Mouse (Mus musculus): ENCODE results near the gene Sbk1. TPM values are rescaled to one million over a fixed set of nuclear protein-coding genes. Genes with fewer than 3 reads are reported as not detected.

Sbk1 gene
- 10 to 100 TPM; 75.6 to 82.4 TPM for total RNA-seq (2021)

DNA sequence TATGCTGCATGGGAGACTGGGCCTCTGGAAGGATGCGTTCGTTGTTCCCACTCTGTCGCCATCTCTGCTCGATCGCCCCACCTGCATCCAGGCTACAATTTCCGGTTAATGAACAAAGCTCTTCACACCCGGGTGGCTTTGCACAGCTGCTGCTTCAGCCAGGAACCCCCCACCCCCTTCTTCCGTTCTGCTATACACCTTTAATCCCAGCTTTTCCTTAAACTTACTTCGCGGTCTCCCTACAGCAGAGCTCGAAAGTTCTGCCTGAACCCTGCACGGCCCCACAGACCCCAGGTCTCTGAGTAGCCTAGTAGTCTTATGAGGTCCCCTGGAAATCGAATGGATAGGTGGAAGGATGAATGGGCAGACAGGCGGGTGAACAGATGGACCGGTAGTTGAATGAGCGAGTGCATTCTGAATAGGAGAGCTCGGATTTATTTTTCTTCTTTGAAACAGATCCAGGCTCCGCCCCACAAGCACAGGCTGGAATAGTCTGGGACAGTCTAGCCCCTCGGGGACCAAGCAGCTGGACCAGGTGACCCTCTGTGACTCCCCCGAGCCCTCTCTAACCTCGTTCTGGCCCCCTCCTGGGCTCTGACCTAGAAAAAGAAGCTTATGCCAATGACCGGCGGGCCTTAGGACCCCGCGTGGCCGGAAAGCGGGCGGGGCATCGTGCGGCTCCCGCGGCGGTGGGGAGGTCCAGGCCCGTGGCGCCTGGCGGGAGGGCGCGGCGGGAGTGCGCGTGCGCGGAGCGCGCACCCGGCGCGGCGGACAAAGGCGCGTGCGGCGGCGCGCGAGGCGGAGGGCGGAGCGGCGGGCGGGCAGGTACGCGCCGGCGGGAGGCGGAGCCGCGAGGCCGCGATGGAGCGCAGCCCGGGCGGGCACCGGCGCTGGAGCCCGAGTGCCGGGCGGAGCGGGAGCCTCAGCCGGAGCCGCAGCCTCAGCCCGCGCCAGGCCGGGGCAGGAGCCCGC is at the start of gene Sbk1:
Sbk1 (plus strand) TSS at position 908 of the 972 bp plus-strand sequence.
- intact Hi-C loops (cut with DNase I): loop anchor here (2.0 kb wide), 1 partner anchor 15 kb away; no protein-coding TSS in a partner anchor
- peak; percentile 93 to 94 for DNase-seq (ENCODE audit: low spot score in 2 of 2)

DNA sequence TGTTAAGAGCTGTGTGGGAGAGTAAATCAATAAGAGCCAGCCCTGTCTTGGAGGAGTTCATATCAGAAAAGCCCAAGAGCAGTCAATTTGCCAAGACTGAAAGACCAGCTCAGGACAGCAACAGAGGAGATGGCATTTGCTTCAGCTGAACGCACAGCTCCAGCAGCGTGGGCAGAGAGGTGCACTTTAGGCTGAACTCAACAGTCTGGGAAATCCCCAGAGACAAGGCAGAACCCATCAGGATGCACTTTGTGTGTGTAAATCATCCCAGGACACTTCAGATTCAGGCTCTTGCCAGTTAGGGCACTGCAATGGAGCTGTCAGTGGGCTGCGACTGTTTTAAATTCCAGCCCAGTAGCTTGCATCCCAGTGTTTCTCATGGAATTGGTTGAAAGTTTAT is 49.7 kb upstream of the Sbk1 start:
- DNase-seq (ENCODE audit: low spot score in 2 of 2): no peak
- intact Hi-C loops (cut with DNase I): no loop called here

DNA sequence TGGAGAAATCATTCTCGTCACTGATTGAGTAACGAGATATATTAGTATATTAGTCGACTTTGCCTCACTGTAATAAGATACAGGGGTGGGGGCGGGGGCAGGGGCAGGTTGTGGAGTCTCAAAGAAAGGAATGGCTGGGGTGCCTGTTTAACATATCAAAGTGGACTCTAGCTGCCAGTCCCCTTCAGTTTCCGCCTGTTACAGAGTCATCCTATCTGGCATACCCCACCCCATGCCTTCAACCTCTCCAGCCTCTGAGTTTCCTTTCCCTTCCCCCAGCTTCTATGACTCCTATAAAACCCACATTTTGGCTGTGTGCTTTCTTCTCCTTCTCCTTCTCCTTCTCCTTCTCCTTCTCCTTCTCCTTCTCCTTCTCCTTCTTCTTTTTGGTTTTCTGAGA is 46.3 kb upstream of the Sbk1 start:
- DNase-seq (ENCODE audit: low spot score in 2 of 2): no peak
- intact Hi-C loops (cut with DNase I): no loop called here

DNA sequence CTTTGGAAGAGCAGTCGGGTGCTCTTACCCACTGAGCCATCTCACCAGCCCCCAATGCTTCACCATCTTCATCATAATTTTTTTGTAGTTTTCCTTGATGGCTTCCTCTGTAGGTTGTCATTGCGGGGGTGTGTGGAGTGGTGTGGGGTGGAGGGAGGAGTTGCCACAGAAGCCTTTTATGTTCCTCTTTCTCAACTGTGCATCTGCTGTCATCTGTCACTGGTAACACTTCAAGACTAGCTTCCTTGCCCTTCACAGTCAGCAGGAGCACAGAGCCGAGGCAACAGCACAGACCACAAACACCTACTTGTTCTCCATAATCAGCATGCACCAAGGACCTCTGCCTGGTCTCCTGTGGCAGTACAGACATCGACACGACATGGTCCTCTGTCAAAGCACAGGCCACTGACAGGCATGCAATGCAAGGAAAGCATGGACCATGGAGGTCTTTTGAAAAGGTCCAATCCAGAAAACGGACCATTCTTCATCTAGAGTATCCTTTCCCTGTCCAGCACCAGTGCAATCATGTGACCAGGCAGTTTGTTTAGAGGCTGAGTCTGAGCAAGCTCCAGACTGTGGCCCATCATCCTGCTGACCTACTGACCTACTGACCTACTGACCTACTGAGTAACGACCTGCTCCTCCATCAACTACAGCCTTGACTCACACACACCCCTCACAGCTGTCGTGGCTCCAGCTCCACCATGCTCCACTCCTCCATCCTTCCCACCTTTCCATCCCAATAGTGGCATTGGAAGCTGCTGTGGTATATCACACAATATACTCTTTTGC is 41.9 kb upstream of the Sbk1 start:
- no peak for DNase-seq (ENCODE audit: low spot score in 2 of 2)
- intact Hi-C loops (cut with DNase I): no loop called here

DNA sequence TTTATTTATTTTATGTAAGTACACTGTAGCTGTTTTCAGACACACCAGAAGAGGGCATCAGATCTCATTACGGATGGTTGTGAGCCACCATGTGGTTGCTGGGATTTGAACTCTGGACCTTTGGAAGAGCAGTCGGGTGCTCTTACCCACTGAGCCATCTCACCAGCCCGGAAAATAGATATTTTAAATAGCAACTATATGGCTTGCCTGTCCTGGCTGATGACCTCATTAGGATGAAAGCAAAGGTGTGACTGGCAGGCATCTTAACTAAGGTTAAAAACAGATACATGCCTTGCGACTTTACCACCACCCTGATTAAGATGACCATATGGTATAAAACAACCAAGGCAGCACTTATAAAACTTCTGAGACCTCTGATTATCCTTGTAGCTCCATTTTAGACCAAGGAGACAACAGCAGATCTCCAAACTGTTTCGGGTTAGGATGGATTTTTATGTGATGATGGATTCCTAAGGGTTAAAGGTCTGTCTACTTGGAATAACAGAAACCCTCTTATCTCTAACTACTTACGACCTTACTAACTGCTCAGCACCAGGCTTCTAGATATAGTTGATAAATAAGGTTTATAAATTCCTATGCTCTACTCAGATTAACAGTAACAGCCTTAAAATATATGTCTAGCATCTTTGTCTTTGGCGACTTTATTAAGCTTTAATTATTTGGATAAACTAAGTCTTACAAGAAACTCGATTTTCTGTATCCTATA is 39.9 kb upstream of the Sbk1 start:
- DNase-seq (ENCODE audit: low spot score in 2 of 2): no peak
- intact Hi-C loops (cut with DNase I): no loop called here

DNA sequence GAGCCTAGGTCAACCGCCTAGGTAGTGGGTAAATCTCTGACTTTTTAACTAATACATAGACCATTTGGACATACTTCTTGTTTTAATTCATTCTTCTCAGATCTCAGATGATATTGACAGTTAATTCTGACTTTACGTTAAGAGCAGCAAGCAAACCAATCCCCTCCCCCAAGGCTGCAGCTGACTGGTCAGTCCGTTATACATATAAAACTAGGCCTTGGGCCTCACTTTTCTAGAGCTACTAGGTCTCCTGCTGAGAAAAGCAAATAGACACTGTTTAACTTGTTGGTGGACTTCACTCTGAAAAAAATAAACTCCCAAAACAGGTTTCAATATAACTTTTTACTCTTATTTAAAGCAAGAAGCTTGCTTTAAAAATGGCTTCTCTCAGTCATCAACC is 37.8 kb upstream of the Sbk1 start:
- intact Hi-C loops (cut with DNase I): no loop called here
- no peak for DNase-seq (ENCODE audit: low spot score in 2 of 2)

DNA sequence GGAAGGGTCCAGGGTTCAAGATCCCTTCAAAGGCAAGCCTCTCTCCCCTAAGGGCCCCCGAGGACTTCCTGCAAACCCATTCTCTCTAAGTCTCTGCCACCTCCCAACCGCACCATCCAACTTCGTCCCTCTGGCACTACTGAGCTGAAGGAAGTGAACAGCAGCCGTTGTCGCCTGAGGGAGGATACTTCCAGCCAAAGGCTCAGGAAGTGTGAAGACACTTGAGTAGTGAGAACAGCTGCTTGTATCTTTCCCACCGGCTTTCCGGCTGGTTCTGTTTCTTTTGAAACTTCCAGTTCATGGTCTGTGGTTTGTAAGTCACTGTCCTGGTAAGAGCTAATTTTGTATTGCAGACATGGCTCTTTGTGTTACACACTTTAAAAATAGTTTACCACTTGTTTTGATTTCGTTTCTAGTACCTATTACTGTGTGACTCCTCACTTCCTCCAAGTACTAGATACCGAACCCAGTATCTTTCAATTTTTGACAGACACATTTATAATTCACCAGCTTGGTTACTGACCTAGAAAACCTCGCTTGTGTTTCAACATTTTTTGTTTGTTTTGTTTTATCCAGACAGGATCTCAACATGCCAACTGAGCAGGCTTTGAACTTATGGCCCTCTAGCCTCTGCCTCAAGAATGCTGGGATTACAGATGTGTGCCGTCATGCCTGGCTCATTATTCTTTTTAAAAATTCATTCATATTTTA is 36.2 kb upstream of the Sbk1 start:
- peak; percentile 44 to 87 for DNase-seq (ENCODE audit: low spot score in 2 of 2)
- intact Hi-C loops (cut with DNase I): loop anchor here (1.0 kb wide), 3 partner anchors 30 to 469 kb away; no protein-coding TSS in a partner anchor

DNA sequence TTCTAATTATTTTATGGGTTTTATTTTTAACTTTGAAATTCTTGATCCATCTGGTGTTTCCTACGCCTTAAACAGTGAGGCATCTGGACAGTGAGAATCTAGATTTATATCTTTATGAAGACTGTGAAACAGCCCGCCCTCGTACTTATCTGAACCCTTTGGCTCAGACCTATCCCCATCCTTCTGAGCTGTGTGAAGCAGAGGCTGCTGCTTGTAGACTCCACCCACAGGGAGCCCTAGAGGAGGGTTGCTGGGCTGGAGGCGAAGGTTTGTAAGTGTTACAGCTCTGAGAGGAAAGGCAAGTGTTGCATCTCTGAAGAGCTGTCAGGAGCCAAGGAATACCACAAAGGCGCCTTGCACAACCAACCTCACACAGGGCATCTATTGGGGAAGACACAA is 35.6 kb upstream of the Sbk1 start:
- peak; percentile 37 to 90 for DNase-seq (ENCODE audit: low spot score in 2 of 2)
- intact Hi-C loops (cut with DNase I): loop anchor here (1.0 kb wide), 3 partner anchors 30 to 469 kb away; no protein-coding TSS in a partner anchor

DNA sequence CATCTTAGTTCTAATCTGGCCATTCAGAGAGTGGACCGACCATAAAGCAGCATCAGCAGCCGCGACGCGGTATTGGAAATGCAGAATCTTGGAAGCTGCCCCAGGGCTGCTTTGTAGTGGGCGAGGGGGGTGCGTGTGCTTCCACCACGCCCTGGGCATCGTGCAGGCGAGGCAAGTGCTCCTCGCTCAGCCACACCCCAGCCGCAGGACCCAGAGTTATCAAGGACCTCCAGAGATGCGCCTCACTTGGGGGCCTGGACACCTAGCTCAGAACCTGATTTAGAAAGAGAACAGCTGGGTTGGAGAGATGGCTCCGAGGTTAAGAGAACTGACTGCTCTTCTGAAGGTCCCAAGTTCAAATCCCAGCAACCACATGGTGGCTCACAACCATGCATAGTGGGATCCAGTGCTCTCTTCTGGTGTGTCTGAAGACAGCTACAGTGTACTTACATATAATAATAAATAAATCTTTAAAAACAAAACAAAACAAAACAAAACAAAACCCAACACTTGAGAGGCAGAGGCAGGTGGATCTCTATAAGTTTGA is 31.5 kb upstream of the Sbk1 start:
- DNase-seq (ENCODE audit: low spot score in 2 of 2): no peak
- intact Hi-C loops (cut with DNase I): no loop called here

DNA sequence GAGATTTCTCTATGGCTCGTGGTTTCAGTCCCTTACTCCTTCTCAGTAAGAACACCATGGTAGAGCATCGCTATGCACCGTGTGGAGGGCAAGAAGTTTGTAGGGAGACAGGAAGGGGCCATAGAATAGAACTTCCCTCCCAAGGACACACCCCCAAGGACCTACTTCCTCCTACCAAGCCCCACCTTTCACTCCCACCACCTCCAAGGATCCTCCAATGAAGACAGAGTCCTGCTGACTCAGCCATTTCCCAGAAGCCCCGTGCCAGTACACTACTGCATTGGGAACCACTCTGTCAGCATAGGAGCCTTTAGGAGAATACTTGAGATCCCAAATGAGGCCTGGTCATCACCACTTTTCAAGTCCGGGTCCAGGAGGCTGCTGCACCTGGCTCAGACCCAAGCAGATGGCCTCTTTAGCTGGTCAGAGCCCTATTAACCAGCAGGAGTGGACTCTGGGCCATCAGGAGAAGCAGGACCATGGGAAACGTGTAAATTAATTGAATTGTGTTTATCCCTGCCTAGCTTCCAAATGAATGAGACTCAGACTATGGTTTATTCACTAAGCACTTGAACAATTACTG is 28.2 kb upstream of the Sbk1 start:
- DNase-seq (ENCODE audit: low spot score in 2 of 2): no peak
- intact Hi-C loops (cut with DNase I): no loop called here

DNA sequence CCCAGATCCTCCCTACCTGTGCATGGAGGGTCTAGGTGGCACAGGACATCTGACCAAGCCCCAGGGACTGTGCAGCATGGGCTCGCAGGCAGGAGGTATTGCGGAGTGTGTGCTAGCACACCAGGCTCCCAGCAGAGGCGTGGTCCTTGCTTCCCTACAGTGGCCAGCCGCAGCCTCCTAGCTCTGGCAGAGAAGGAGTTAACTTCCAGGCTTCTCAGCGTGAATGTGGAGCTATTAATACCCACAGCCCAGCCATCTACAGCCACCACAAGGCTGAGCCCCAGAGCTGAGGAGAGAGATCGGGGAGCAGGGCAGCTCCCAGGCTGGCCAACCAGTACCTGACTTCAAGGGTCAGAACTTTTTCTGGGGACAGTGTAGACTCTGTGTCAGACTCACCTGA is 24.3 kb upstream of the Sbk1 start:
- DNase-seq (ENCODE audit: low spot score in 2 of 2): no peak
- intact Hi-C loops (cut with DNase I): no loop called here

DNA sequence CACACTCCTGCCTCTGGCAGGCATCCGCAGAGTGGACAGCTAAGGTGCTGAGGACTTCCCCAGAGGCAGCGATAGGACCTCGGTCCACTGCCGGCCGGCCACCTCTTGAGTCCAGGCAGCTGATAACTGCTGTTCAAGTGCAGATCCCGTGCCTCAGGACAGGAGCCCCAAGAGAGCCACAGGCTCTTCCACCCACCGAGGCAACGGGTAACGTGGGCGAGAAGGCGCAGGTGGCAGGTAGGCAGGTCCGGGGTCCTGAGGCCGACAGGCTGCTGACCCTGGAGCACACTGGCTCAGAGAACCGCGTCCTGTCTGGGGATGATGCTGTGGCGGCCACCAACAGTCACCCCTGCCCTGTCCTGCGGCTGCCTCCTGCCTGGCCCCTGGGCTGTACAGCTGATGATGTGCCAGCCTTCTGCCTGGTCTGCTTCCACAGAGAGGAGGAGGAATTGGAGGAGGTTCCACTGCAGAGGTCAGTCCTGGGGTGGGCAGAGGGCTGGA is 23.7 kb upstream of the Sbk1 start:
- intact Hi-C loops (cut with DNase I): no loop called here
- no peak for DNase-seq (ENCODE audit: low spot score in 2 of 2)

DNA sequence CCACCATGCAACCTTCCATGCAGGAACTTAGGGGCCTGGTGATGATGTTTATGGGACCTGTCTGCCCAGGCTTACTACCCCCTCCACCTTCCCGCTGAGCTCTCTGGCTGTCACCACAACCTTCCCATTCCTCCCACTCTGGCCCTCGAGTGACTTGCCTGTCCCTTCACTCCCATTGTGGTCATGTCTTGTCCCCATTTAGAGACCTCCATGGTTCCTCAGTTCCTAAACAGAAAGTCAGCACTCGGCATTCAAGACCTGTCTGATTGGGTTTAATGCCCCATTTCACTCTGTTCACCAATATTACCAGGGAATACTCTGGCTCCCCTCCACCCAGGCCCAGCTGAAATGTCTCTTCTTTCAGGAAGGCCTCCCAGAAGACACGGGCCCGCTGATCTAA is 23.3 kb upstream of the Sbk1 start:
- no peak for DNase-seq (ENCODE audit: low spot score in 2 of 2)
- intact Hi-C loops (cut with DNase I): no loop called here

DNA sequence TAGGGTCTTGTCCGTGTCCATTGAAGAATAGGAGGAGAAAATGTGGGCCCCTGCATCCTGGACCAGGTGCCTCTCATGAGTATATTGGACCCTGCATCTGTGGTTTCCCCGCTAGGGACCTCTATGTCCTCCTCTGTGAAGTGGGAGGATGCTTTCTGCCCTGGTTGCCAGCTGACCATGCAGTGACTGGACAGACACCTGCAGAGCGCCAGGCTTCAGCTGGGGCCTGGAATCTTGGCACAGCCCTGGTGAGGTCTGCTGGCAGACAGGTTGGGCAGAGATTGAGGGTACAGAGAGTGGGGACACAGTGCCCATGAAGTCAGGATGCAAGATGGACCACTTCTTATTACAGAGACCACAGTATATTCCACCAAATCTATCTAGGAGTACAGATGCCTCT is 22.4 kb upstream of the Sbk1 start:
- DNase-seq (ENCODE audit: low spot score in 2 of 2): no peak
- intact Hi-C loops (cut with DNase I): no loop called here

DNA sequence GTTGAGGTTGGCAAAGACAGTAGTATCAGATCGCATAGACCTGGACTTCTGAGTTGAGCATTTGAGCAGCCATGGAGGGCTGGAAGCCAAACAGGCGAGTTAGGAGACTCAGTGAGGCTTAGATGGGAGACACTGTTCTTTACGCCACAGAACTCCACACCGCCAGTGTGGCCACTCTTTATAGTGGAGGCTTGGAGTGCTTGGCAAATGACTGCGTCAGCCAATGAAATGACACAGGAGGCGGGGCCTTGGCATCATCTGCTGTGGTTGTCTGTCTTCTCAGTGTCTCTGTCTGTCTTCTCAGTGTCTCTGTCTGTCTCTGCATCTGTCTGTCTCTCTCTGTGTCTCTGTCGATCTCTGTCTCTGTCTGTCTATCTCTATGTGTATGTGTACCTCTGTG is 21.9 kb upstream of the Sbk1 start:
- no peak for DNase-seq (ENCODE audit: low spot score in 2 of 2)
- intact Hi-C loops (cut with DNase I): no loop called here

DNA sequence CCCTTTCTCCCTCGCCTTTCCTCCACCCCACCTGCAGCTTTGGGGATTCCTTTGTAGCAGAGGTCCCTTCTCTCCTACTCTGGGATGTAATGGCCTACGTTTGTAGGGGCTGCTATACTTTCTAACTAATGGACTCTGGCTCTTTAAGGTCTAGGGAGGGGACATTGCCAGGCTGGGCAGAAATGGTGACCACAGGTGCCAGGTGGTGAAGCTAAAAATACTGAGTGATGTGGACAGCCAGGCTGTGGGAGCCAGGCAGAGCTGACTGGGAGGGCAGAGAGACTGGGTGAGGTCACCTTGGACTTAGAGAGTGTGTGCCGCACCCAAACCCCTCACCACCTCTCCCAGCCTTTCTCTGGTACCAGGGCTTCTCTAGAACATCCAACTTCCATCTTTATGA is 20.7 kb upstream of the Sbk1 start:
- no peak for DNase-seq (ENCODE audit: low spot score in 2 of 2)
- intact Hi-C loops (cut with DNase I): no loop called here

DNA sequence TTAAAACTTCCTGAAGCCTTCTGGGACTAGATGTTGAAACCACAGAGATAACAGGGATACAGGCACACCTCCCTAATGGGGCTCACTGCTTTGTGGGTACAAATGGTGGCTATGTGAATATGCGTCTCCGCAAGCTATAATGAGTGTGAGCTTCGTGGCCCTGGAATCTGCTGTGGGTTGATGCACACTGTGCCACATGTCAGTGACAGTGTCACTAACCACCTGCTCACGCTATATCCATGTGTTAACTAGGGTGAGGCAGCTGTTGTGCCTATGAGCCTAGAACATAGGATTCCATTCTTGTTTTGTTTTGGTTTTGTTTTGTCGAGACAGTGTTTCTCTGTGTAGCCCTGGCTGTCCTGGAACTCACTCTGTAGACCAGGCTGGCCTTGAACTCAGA is 20.2 kb upstream of the Sbk1 start:
- intact Hi-C loops (cut with DNase I): no loop called here
- no peak for DNase-seq (ENCODE audit: low spot score in 2 of 2)
